ENCODE assay signal across 25 mouse cellular contexts in genomic region chr7:40441128-40441527, GRCm38 (mm10).
DNase-seq lines count a peak whose midpoint lies in the region; ATAC-seq and TF ChIP-seq lines count a peak whose summit lies in the region.
"Had no signal": no experiment of that assay in that cellular context is flagged by ENCODE, and none has a peak within 500 bp of the region (broad histone marks: within the 10 kb centered on the region; RNA-seq: fewer than 3 reads in every experiment).

No protein-coding gene starts in this region.

- no peaks in the 10 kb centered on the region for H3K27me3 ChIP-seq in forebrain, postnatal 0 days (ENCODE audit: insufficient read depth, low read length)
- no peaks in the 10 kb centered on the region for H3K27me3 ChIP-seq in forebrain, embryonic 10.5 days (ENCODE audit: poor library complexity, severe bottlenecking)
- H3K27me3 ChIP-seq in kidney, adult 2 months (replicated peaks; ENCODE audit: control insufficient read depth, insufficient read depth, low read length) = no peaks in the 10 kb centered on the region
- no peaks in the 10 kb centered on the region for H3K27me3 ChIP-seq in kidney, postnatal 0 days (ENCODE audit: insufficient read depth, low read length)
- H3K27me3 ChIP-seq: hindbrain, embryonic 13.5 days; intestine, embryonic 15.5 days; Patski had no signal

- no peak overlapping the region for H3K9ac ChIP-seq in forebrain, postnatal 0 days
- no peak overlapping the region for H3K9ac ChIP-seq in kidney, postnatal 0 days (ENCODE audit: low read depth, low read length)
- H3K9ac ChIP-seq: hindbrain, embryonic 13.5 days; intestine, embryonic 15.5 days had no signal

- no peak for DNase-seq in forebrain, postnatal 0 days
- DNase-seq in forebrain, embryonic 10.5 days (ENCODE audit: extremely low spot score, low spot score) = no peak
- DNase-seq in kidney, adult 2 months = peak; percentile 8
- no peak for DNase-seq in kidney, postnatal 14 days
- peak; percentile 11 for DNase-seq in kidney, postnatal 0 days (ENCODE audit: low spot score)
- DNase-seq in kidney, postnatal 10 days = no peak
- peak; percentile 14 for DNase-seq in brain, embryonic 14.5 days (ENCODE audit: low read depth)
- DNase-seq: adrenal gland, postnatal 10 days; adrenal gland, postnatal 36 days; B cell, adult 2 months; cerebellum, adult 11-12 months; cerebellum, adult 8-10 months; cerebellum, postnatal 14 days; gastrocnemius, postnatal 10 days; gastrocnemius, postnatal 36 days; heart, postnatal 36 days; kidney, adult 11 months had no signal

- H3K27ac ChIP-seq in forebrain, postnatal 0 days (ENCODE audit: low read depth, low read length) = no peak overlapping the region
- no peak overlapping the region for H3K27ac ChIP-seq in forebrain, embryonic 10.5 days
- no peak overlapping the region for H3K27ac ChIP-seq in kidney, adult 2 months (ENCODE audit: insufficient read depth, low read depth, low read length)
- no peak overlapping the region for H3K27ac ChIP-seq in kidney, postnatal 0 days
- H3K27ac ChIP-seq: hindbrain, embryonic 10.5 days; hindbrain, embryonic 13.5 days; intestine, embryonic 15.5 days had no signal

- WGBS in forebrain, postnatal 0 days = 16% methylated on average over 1 of the region's 1 CpGs
- WGBS in forebrain, embryonic 10.5 days = 59% methylated on average over 1 of the region's 1 CpGs
- 2% methylated on average over 1 of the region's 1 CpGs for WGBS in kidney, adult 2 months
- WGBS in kidney, postnatal 0 days = 16% methylated on average over 1 of the region's 1 CpGs

- no peak for TF ChIP-seq CTCF in forebrain, postnatal 0 days (IDR thresholded peaks at IDR 0.05; ENCODE audit: low read depth)
- no peak for TF ChIP-seq CTCF in kidney, adult 2 months (conservative IDR thresholded peaks at IDR 0.05; ENCODE audit: insufficient read depth, insufficient read length, low read depth, low read length)
- no peak for TF ChIP-seq CTCF in kidney, postnatal 0 days (IDR thresholded peaks at IDR 0.05; ENCODE audit: low read depth)
- no peak for TF ChIP-seq CTCF in brain, embryonic 14.5 days (IDR thresholded peaks at IDR 0.05; ENCODE audit: borderline replicate concordance, extremely low read depth, insufficient read depth, insufficient read length)

- H3K36me3 ChIP-seq in forebrain, postnatal 0 days (ENCODE audit: insufficient read depth) = no peaks in the 10 kb centered on the region
- no peaks in the 10 kb centered on the region for H3K36me3 ChIP-seq in forebrain, embryonic 10.5 days (replicated peaks)
- H3K36me3 ChIP-seq in kidney, adult 2 months (ENCODE audit: control insufficient read depth, insufficient read depth, low read length) = no peaks in the 10 kb centered on the region
- no peaks in the 10 kb centered on the region for H3K36me3 ChIP-seq in kidney, postnatal 0 days (ENCODE audit: insufficient read depth, low read length)
- H3K36me3 ChIP-seq: hindbrain, embryonic 10.5 days; hindbrain, embryonic 13.5 days; intestine, embryonic 15.5 days had no signal

- H3K9me3 ChIP-seq in forebrain, postnatal 0 days (ENCODE audit: low read length) = no peaks in the 10 kb centered on the region
- H3K9me3 ChIP-seq in forebrain, embryonic 10.5 days = peaks cover 5% of the 10 kb centered on the region; the same call in 1 of the 2 replicates
- H3K9me3 ChIP-seq in kidney, postnatal 0 days (replicated peaks; ENCODE audit: low read length) = no peaks in the 10 kb centered on the region
- H3K9me3 ChIP-seq: hindbrain, embryonic 10.5 days; hindbrain, embryonic 13.5 days; intestine, embryonic 15.5 days had no signal

- 0 out of 2 replicates have a peak, but pooled peaks have one; percentile 25 for ATAC-seq in forebrain, postnatal 0 days
- ATAC-seq in kidney, postnatal 0 days (replicated peaks; ENCODE audit: low FRiP score, low read depth) = no peak
- ATAC-seq in CD4-positive, CD25-positive, alpha-beta regulatory T cell, adult 4 months = no peak
- ATAC-seq: forebrain, embryonic 16.5 days; hindbrain, embryonic 16.5 days; intestine, embryonic 15.5 days; Patski had no signal

- no peaks in the 10 kb centered on the region for H3K4me1 ChIP-seq in forebrain, postnatal 0 days (ENCODE audit: insufficient read depth)
- H3K4me1 ChIP-seq in forebrain, embryonic 10.5 days = no peaks in the 10 kb centered on the region
- no peaks in the 10 kb centered on the region for H3K4me1 ChIP-seq in kidney, adult 2 months (ENCODE audit: control insufficient read depth, insufficient read depth, low read length)
- H3K4me1 ChIP-seq in kidney, postnatal 0 days (replicated peaks; ENCODE audit: insufficient read depth, low read length) = no peaks in the 10 kb centered on the region
- H3K4me1 ChIP-seq: hindbrain, embryonic 10.5 days; hindbrain, embryonic 13.5 days; intestine, embryonic 15.5 days had no signal

- no peak overlapping the region for H3K4me2 ChIP-seq in forebrain, postnatal 0 days (ENCODE audit: low read depth)
- H3K4me2 ChIP-seq in kidney, postnatal 0 days (ENCODE audit: low read length) = no peak overlapping the region
- H3K4me2 ChIP-seq: heart, embryonic 11.5 days; hindbrain, embryonic 13.5 days; intestine, embryonic 15.5 days had no signal

- H3K4me3 ChIP-seq in forebrain, postnatal 0 days (ENCODE audit: low read depth, low read length) = no peak overlapping the region
- no peak overlapping the region for H3K4me3 ChIP-seq in forebrain, embryonic 10.5 days
- H3K4me3 ChIP-seq in kidney, adult 2 months (ENCODE audit: insufficient read depth, low read depth, low read length) = no peak overlapping the region
- H3K4me3 ChIP-seq in kidney, postnatal 0 days (replicated peaks; ENCODE audit: low read depth, low read length) = no peak overlapping the region
- H3K4me3 ChIP-seq: hindbrain, embryonic 10.5 days; hindbrain, embryonic 13.5 days; intestine, embryonic 15.5 days had no signal

- no peak for TF ChIP-seq POLR2A in kidney, adult 2 months (IDR thresholded peaks at IDR 0.05; ENCODE audit: low read depth, low read length)
- TF ChIP-seq POLR2A in brain, embryonic 14.5 days (IDR thresholded peaks at IDR 0.05; ENCODE audit: borderline replicate concordance, extremely low read depth, insufficient read depth, insufficient read length, poor library complexity, severe bottlenecking) = no peak

Comparison
In these comparisons a context has a peak if more than half of its experiments do, and no peak if none do; other contexts are left out.
1. DNase-seq: peak in kidney, adult 2 months (single experiment), kidney, postnatal 0 days (single experiment) and brain, embryonic 14.5 days (single experiment); none in forebrain, postnatal 0 days (single experiment), forebrain, embryonic 10.5 days (single experiment), kidney, postnatal 14 days (single experiment) and kidney, postnatal 10 days (single experiment).